Mouse (Mus musculus) neural tube, embryonic 11.5 days (tissue): ENCODE measurements around the gene Bola1. TPM values are rescaled to one million over a fixed set of nuclear protein-coding genes. Genes with fewer than 3 reads are reported as not detected.

Experiments used
- ATAC-seq: fragments of 200-750 bp; cut with Nextera tagmentation; 2 replicates; pipeline ENCODE4 v1.8.0; 2017; ENCODE audit warnings: moderate number of reproducible peaks, mild to moderate bottlenecking, moderate TSS enrichment, moderate library complexity; ENCODE audit not compliant: insufficient read depth, low FRiP score, low TSS enrichment
- DNase-seq: peaks from one replicate; pipeline ENCODE4 v3.0.0-alpha.2; 2015; ENCODE audit warnings: low spot score
- H3K27ac ChIP-seq: fragments of 300-500 bp; sonication (generic); 2 replicates; pipeline ENCODE4 v1.5.1; 2014; ENCODE audit warnings: low read depth, mild to moderate bottlenecking, low read length
- H3K27me3 ChIP-seq: fragments of 300-500 bp; sonication (generic); 2 replicates; pipeline ENCODE4 v1.6.1; 2014; ENCODE audit warnings: mild to moderate bottlenecking, low read length, mixed read lengths; ENCODE audit not compliant: control insufficient read depth, insufficient read depth
- H3K36me3 ChIP-seq: fragments of 300-500 bp; sonication (generic); 2 replicates; pipeline ENCODE4 v1.6.1; 2014; ENCODE audit warnings: mild to moderate bottlenecking, low read length, moderate library complexity, mixed read lengths; ENCODE audit not compliant: control insufficient read depth, insufficient read depth
- H3K4me1 ChIP-seq: fragments of 300-500 bp; sonication (generic); 2 replicates; pipeline ENCODE4 v1.6.1; 2014; ENCODE audit warnings: low read length, mixed read lengths; ENCODE audit not compliant: control insufficient read depth, insufficient read depth
- H3K4me2 ChIP-seq: fragments of 300-500 bp; sonication (generic); 2 replicates; pipeline ENCODE4 v1.6.1; 2014; ENCODE audit warnings: low read depth, mild to moderate bottlenecking, moderate library complexity
- H3K4me3 ChIP-seq: fragments of 300-500 bp; sonication (generic); 2 replicates; pipeline ENCODE4 v1.5.1; 2014; ENCODE audit warnings: low read depth, low read length
- H3K9ac ChIP-seq: fragments of 300-500 bp; sonication (generic); 2 replicates; pipeline ENCODE4 v1.6.1; 2014; ENCODE audit warnings: mild to moderate bottlenecking, low read length
- H3K9me3 ChIP-seq: fragments of 300-500 bp; sonication (generic); 2 replicates; pipeline ENCODE4 v1.6.1; 2016; ENCODE audit warnings: low read length; ENCODE audit not compliant: control insufficient read depth
- WGBS: fragments of 180-500 bp; shearing (Covaris S2); extraction: QIAGEN DNeasy Blood & Tissue Kit; methylation state at CpG from one replicate; pipeline ENCODE4 v1.1.7; 2014; 5-methylcytosine and 5-hydroxymethylcytosine counted together
- polyA plus RNA-seq: library from polyadenylated mRNA; unstranded; fragments of >200 nt; fragmentation: Nextera tagmentation; extraction: Ambion mirVana; gene quantifications from 2 replicates; pipeline ENCODE4 v1.2.1, GENCODE M21; 2014

Gene Bola1
- polyA plus RNA-seq, 1 experiment from 2014 or later: 70.4 TPM

DNA sequence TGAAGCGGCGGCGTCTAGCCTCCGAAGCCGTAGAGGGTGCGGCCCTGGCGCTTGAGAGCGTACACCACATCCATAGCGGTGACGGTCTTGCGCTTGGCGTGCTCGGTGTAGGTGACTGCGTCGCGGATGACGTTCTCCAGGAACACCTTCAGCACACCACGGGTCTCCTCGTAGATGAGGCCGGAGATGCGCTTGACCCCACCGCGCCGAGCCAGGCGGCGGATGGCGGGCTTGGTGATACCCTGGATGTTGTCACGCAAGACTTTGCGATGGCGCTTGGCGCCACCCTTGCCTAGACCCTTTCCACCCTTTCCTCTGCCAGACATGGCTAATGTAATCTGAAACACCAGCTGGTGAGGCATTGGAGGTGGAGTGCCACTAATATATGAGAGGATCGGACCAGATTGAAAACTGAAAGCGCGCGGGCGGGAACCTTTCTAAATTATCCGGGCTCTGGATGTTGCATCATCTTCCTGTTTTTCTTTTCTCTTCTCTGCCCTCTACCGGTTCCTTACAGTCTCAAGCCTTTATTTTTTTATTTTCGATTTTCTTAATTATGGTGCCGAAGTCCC is 43.6 kb upstream of the Bola1 start, which contains the start of gene Hist2h4:
TSS of gene Hist2h4 (minus strand) at position 333 of the 572 bp plus-strand sequence.
- Histone ChIP-seq H3K4me3 (peak within 1 kb of the TSS; percentile 57), H3K9me3 (no peaks in the 10 kb centered on the region), H3K27me3 (no peaks in the 10 kb centered on the region), H3K36me3 (no peaks in the 10 kb centered on the region), H3K9ac (peak within 1 kb of the TSS; percentile 82), H3K4me1 (peaks cover 16% of the 10 kb centered on the region; the same call in 1 of the 2 replicates), H3K27ac (peak within 1 kb of the TSS; percentile 98), H3K4me2 (peak within 1 kb of the TSS; percentile 83)
- ATAC-seq (peak; percentile 83), DNase-seq (peak; percentile 94)
- under 1% methylated on average over 40 of the region's 40 CpGs for WGBS

DNA sequence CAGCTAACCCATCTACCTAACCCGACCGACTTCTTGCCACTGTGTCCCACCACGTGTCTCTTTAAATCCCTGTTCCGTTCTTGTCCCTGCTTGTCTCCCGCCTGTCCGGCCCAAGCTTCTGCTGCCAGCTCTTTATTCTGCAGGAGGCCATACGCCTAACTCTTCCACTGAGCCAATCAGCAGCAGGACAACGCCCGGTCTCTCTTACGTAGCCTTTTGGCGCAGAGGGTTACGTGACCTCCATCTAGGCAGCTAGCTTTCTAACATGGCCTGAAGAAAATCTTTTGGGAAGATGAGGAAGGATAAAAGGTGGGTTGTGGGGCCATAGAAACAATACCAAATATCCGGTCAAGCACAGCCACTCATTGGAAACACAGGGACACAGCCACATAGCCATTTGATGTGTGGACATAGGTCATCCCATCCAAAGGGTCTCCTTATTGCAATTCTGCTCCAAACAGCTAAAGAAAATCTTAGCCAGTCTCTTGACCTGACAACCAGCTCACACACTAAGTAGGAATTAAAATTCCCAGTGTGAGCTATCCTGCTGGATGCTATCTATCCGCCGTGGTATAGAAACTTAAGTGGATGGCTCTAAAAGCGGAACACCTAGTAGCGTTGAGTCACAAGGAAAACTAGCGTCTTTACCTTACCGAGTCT is 42.8 kb upstream of the Bola1 start:
- DNase-seq (peak; percentile 84), ATAC-seq (peak; percentile 82)
- Histone ChIP-seq H3K9ac (peak overlapping the region; percentile 82), H3K36me3 (no peaks in the 10 kb centered on the region), H3K4me3 (peak overlapping the region; percentile 57), H3K27me3 (no peaks in the 10 kb centered on the region), H3K9me3 (no peaks in the 10 kb centered on the region), H3K4me2 (peak overlapping the region; percentile 83), H3K4me1 (peaks cover 16% of the 10 kb centered on the region; the same call in 1 of the 2 replicates), H3K27ac (peak overlapping the region; percentile 98)
- under 1% methylated on average over 19 of the region's 19 CpGs for WGBS

DNA sequence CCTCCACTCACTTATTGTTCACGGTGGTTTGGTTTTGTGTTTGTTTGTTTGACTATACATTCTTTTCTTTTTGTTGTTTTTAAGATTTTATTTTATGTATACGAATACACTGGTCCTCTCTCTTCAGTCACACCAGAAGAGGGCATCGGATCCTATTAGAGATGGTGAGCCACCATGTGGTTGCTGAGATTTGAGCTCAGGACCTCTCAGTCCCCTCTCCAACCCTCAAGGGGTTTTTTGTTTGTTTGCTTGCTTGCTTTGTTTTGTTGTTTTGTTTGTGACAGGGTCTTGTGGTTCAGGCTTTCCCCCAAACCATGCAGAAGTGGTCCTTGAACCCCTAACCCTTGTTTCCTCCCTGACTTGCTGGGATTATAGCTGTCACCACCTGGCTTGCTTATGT is 42.1 kb upstream of the Bola1 start:
- H3K9ac ChIP-seq: peak overlapping the region; percentile 82
- peak overlapping the region; percentile 98 for H3K27ac ChIP-seq
- H3K4me2 ChIP-seq: peak overlapping the region; percentile 83
- no peaks in the 10 kb centered on the region for H3K36me3 ChIP-seq
- WGBS: 60% methylated on average over 3 of the region's 3 CpGs
- H3K4me3 ChIP-seq: no peak overlapping the region; the same call in 1 of the 2 replicates
- peaks cover 13% of the 10 kb centered on the region; the same call in 1 of the 2 replicates for H3K4me1 ChIP-seq
- H3K27me3 ChIP-seq: no peaks in the 10 kb centered on the region
- no peak for ATAC-seq
- DNase-seq: no peak
- no peaks in the 10 kb centered on the region for H3K9me3 ChIP-seq

DNA sequence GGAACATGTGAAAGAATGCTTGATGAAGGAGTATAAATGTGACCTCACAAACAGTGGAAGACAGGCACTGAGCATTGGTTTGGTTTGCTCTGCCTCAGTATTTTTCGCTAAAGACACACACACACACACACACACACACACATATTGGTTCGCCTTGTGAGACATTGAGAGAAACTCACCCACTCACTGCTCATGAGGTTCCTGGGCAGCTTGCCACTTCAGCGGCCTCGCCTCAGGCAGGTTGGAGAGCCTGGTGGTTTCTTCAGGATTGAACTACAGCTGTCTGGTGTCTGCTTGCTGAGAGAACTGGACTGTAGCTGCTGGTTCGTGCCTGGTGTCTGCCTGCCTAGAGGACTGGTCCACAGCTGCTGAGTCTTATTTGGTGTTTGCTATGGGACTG is 40.7 kb upstream of the Bola1 start:
- ATAC-seq: no peak
- Histone ChIP-seq H3K27me3 (no peaks in the 10 kb centered on the region), H3K9ac (no peak overlapping the region), H3K36me3 (no peaks in the 10 kb centered on the region), H3K27ac (no peak overlapping the region), H3K4me2 (no peak overlapping the region), H3K9me3 (no peaks in the 10 kb centered on the region), H3K4me3 (no peak overlapping the region), H3K4me1 (peaks cover 13% of the 10 kb centered on the region; the same call in 1 of the 2 replicates)
- no peak for DNase-seq
- 92% methylated on average over 5 of the region's 5 CpGs for WGBS

GRCm38 (mm10) chr3:96257190-96257589 is 37.7 kb upstream of the Bola1 start:
- H3K4me2 ChIP-seq: no peak overlapping the region
- H3K9me3 ChIP-seq: no peaks in the 10 kb centered on the region
- no peaks in the 10 kb centered on the region for H3K27me3 ChIP-seq
- H3K4me3 ChIP-seq: no peak overlapping the region
- H3K9ac ChIP-seq: no peak overlapping the region
- 82% methylated on average over 3 of the region's 3 CpGs for WGBS
- DNase-seq (no peak), ATAC-seq (no peak)
- no peaks in the 10 kb centered on the region for H3K4me1 ChIP-seq
- H3K36me3 ChIP-seq: no peaks in the 10 kb centered on the region
- no peak overlapping the region for H3K27ac ChIP-seq

DNA sequence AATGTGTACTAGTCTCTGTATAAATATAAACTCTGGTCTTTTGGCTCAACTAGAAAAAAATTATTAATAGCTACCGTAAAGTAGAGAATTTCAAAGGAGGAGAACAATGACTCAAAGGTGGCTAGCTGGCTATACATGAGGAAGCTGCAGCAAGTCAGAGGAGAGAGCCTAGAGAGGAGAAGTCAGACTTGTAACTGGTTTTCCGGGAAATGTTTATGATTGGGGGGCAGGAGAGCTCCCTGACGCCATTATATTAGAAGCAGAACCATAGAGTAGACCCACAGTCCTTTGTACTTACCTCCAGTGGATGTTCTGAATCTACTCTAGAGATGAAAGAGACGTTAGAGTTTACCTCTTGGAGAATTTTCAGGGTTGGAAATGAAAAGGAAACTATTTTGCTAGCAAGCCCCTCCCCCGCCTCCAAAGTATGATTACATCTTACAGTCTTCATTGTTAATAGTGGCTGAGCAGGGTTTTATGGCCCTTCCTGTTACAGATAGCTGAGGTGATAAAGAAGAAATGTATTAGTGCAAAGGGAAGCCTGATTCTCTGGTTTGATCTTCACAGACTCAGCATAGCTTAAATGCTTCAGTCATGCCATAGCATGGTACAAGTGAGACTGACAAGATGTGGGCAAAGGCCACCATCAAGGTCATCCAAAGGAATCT is 36.6 kb upstream of the Bola1 start:
- no peak overlapping the region for H3K27ac ChIP-seq
- ATAC-seq: no peak

GRCm38 (mm10) chr3:96254683-96255355 is 35.3 kb upstream of the Bola1 start:
- Histone ChIP-seq H3K4me2 (no peak overlapping the region), H3K4me1 (no peaks in the 10 kb centered on the region), H3K27me3 (no peaks in the 10 kb centered on the region), H3K36me3 (no peaks in the 10 kb centered on the region), H3K9ac (no peak overlapping the region), H3K4me3 (no peak overlapping the region), H3K27ac (no peak overlapping the region), H3K9me3 (no peaks in the 10 kb centered on the region)
- DNase-seq (peak; percentile 48), ATAC-seq (no peak)
- 61% methylated on average over 10 of the region's 10 CpGs for WGBS

More for the DNA sequence above, 36.6 kb upstream of the Bola1 start:
- no peaks in the 10 kb centered on the region for H3K4me1 ChIP-seq
- H3K4me3 ChIP-seq: no peak overlapping the region
- no peak for DNase-seq
- WGBS: 87% methylated on average over 5 of the region's 5 CpGs
- no peaks in the 10 kb centered on the region for H3K36me3 ChIP-seq
- no peaks in the 10 kb centered on the region for H3K9me3 ChIP-seq
- H3K27me3 ChIP-seq: no peaks in the 10 kb centered on the region
- H3K9ac ChIP-seq: no peak overlapping the region
- no peak overlapping the region for H3K4me2 ChIP-seq

GRCm38 (mm10) chr3:96251787-96252186 is 32.3 kb upstream of the Bola1 start:
- H3K27me3 ChIP-seq: no peaks in the 10 kb centered on the region
- H3K9ac ChIP-seq: no peak overlapping the region
- H3K4me1 ChIP-seq: 0 out of 2 replicates have a peak, but pooled peaks cover 2% of the 10 kb centered on the region
- no peak for ATAC-seq
- no peak overlapping the region for H3K27ac ChIP-seq
- no peak overlapping the region for H3K4me3 ChIP-seq
- H3K4me2 ChIP-seq: no peak overlapping the region
- H3K9me3 ChIP-seq: no peaks in the 10 kb centered on the region
- no peaks in the 10 kb centered on the region for H3K36me3 ChIP-seq
- 90% methylated on average over 3 of the region's 3 CpGs for WGBS
- no peak for DNase-seq
